Mouse (Mus musculus) natural killer cell, adult 2 months (primary cell): ENCODE data around the gene Stox2.
A peak's percentile ranks its signal among the peaks of the same experiment; 100 is the strongest.

Experiments used
- DNase-seq, 2 experiments: peaks; one replicate each; pipeline ENCODE4 v3.0.0; 2022; ENCODE audit warnings: low spot score in 2 of 2

Stox2 gene

GRCm38 (mm10) chr8:47242207-47243004, 203.8 kb downstream of the Stox2 start:
- no peak for DNase-seq

- DNase-seq, result no peak
Measured at GRCm38 (mm10) chr8:47241421-47242078, 204.6 kb downstream of the Stox2 start.

GRCm38 (mm10) chr8:47240871-47241270, 205.3 kb downstream of the Stox2 start:
- no peak for DNase-seq

GRCm38 (mm10) chr8:47240266-47240665, 205.9 kb downstream of the Stox2 start:
- DNase-seq, result no peak

GRCm38 (mm10) chr8:47232081-47232480, 214.1 kb downstream of the Stox2 start:
- no peak for DNase-seq

GRCm38 (mm10) chr8:47230057-47230456, 216.1 kb downstream of the Stox2 start:
- DNase-seq, result no peak

- DNase-seq, result no peak
Measured at GRCm38 (mm10) chr8:47221851-47222250, 224.3 kb downstream of the Stox2 start.

GRCm38 (mm10) chr8:47221191-47221590, 225.0 kb downstream of the Stox2 start:
- no peak for DNase-seq

- no peak for DNase-seq
Measured at GRCm38 (mm10) chr8:47220390-47220789, 225.8 kb downstream of the Stox2 start.

- DNase-seq, result no peak
Measured at GRCm38 (mm10) chr8:47218536-47218935, 227.6 kb downstream of the Stox2 start.

GRCm38 (mm10) chr8:47218021-47218420, 228.1 kb downstream of the Stox2 start:
- no peak for DNase-seq

- no peak for DNase-seq
Measured at GRCm38 (mm10) chr8:47212124-47212523, 234.0 kb downstream of the Stox2 start.

GRCm38 (mm10) chr8:47211226-47211625, 234.9 kb downstream of the Stox2 start:
- DNase-seq, result no peak

- DNase-seq, result no peak
Measured at GRCm38 (mm10) chr8:47208246-47208645, 237.9 kb downstream of the Stox2 start.

- DNase-seq, result no peak
Measured at GRCm38 (mm10) chr8:47206640-47207237, 239.4 kb downstream of the Stox2 start.

- no peak for DNase-seq
Measured at GRCm38 (mm10) chr8:47205472-47205871, 240.7 kb downstream of the Stox2 start.

- no peak for DNase-seq
Measured at GRCm38 (mm10) chr8:47196391-47196790, 249.8 kb downstream of the Stox2 start.

- DNase-seq, result no peak
Measured at GRCm38 (mm10) chr8:47193321-47193996, 252.7 kb downstream of the Stox2 start.

GRCm38 (mm10) chr8:47191444-47192365, 254.5 kb downstream of the Stox2 start:
- peak in 1 of 2 experiments; percentile 3 for DNase-seq

GRCm38 (mm10) chr8:47185396-47185795, 260.8 kb downstream of the Stox2 start:
- DNase-seq, result no peak
